Mouse (Mus musculus): ENCODE results near the gene Prune2.

GRCm38 (mm10) chr19:17180506-17180905, 224.6 kb downstream of the Prune2 start:
- TF ChIP-seq CTCF (IDR thresholded peaks at IDR 0.05; ENCODE audit: insufficient read depth, low read length) (no peak), POLR2A (IDR thresholded peaks at IDR 0.05; ENCODE audit: borderline replicate concordance, extremely low read depth, low read depth, low read length) (no peak)
